Mouse (Mus musculus): ENCODE data around the gene Cdc42ep5. TPM values are rescaled to one million over a fixed set of nuclear protein-coding genes. Genes with fewer than 3 reads are reported as not detected.

The Cdc42ep5 gene
- polyA plus RNA-seq, 1 experiment from 2014 or later, result 67.0 TPM

GRCm38 (mm10) chr7:4132998-4133397 lies 31.7 kb downstream of the Cdc42ep5 start:
- Histone ChIP-seq H3K4me1 (peaks cover 12% of the 10 kb centered on the region), H3K36me3 (no peaks in the 10 kb centered on the region), H3K4me2 (no peak overlapping the region), H3K9ac (no peak overlapping the region), H3K27me3 (replicated peaks) (no peaks in the 10 kb centered on the region), H3K9me3 (no peaks in the 10 kb centered on the region), H3K4me3 (replicated peaks) (no peak overlapping the region), H3K27ac (no peak overlapping the region)
- WGBS, result 85% methylated on average over 7 of the region's 7 CpGs
- no peak for ATAC-seq (ENCODE audit: insufficient read depth, low FRiP score, low read depth)

DNA sequence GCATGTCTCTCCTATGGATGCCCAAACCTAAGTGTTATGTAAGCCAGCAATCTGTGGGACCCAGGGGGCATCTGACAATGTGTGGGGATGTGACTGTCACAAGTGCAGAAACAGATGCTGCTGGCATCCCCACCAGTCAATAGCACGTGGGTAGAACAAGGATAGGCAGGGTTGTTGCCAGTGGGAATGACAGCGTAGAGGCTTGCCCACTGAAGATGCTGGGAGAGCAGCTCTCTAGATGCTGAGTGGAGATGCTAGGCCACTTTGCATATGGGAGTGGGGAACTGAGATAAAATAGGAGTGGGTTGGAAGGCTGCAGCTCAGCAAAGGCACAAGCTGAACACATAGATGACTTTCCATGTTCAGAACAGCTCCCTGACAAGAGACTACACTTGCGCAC lies 32.1 kb downstream of the Cdc42ep5 start:
- no peaks in the 10 kb centered on the region for H3K9me3 ChIP-seq
- no peak overlapping the region for H3K4me3 ChIP-seq (replicated peaks)
- no peak overlapping the region for H3K27ac ChIP-seq
- no peak for ATAC-seq (ENCODE audit: insufficient read depth, low FRiP score, low read depth)
- H3K9ac ChIP-seq, result no peak overlapping the region
- no peak overlapping the region for H3K4me2 ChIP-seq
- WGBS, result 95% methylated on average over 3 of the region's 3 CpGs
- H3K4me1 ChIP-seq, result peaks cover 8% of the 10 kb centered on the region
- H3K36me3 ChIP-seq, result no peaks in the 10 kb centered on the region
- H3K27me3 ChIP-seq (replicated peaks), result no peaks in the 10 kb centered on the region

DNA sequence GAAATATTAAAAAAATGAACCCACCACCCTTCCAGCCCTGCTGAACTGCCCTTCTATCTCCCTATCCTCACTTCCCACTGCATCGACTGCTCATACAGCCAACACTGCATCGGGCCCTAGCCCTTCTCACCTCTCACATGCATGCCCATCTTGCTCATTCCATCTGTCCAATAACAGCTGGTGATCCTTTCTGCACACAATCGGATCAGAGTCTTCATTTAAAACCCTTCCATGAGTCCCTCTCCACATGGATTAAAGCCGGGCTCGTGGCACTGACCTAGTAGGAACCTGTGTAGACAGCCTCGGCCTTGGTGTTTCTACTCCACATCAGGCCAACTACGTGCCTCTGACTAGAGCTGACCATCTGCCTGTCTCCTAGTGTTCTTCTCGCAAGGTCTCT lies 32.7 kb downstream of the Cdc42ep5 start:
- Histone ChIP-seq H3K27ac (no peak overlapping the region), H3K4me1 (peaks cover 7% of the 10 kb centered on the region; the same call in 1 of the 2 replicates), H3K27me3 (replicated peaks) (no peaks in the 10 kb centered on the region), H3K9ac (no peak overlapping the region), H3K36me3 (no peaks in the 10 kb centered on the region), H3K4me3 (replicated peaks) (no peak overlapping the region), H3K9me3 (no peaks in the 10 kb centered on the region), H3K4me2 (no peak overlapping the region)
- 87% methylated on average over 8 of the region's 8 CpGs for WGBS
- no peak for ATAC-seq (ENCODE audit: insufficient read depth, low FRiP score, low read depth)

DNA sequence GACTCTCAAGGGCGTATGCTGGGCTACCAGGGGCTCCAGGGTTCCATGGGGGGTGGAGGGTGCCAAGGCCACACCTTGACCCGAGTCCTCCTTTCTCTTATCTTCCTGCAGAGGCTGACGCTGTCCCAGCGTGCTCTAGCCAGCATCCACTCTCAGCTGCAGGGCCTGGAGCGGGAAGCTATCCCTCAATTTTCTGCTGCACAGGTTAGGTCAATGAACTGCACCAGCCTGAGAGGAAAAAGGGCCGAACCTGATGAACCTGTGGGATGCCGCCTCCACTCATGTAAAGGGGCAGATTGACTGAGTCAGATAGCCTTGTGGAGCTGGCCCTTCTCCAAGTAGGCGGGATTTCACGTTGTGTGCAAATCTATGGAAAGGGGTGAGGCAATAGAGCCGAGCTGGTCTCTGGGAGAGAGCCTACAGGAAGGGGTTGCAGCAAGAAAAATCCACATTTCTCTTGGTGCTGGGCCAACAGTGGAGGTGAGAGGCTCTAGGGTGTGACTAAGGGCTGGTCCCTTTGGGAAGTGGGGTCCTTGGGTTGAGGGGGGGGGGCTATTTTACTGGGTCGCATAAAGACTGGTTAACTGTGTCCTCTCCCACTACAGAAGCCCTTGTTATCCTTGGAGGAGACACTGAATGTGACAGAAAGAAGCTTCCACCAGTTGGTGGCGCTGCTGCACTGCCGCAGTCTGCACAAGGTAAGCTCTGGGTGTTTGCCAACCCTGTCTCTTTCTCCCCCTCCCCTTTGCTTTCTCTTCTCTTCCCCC lies 33.8 kb downstream of the Cdc42ep5 start:
- peak overlapping the region; percentile 67 for H3K27ac ChIP-seq
- no peaks in the 10 kb centered on the region for H3K27me3 ChIP-seq (replicated peaks)
- H3K4me1 ChIP-seq, result peaks cover 7% of the 10 kb centered on the region; the same call in 1 of the 2 replicates
- H3K4me2 ChIP-seq, result no peak overlapping the region; the same call in 1 of the 2 replicates
- no peaks in the 10 kb centered on the region for H3K36me3 ChIP-seq
- 39% methylated on average over 13 of the region's 13 CpGs for WGBS
- H3K4me3 ChIP-seq (replicated peaks), result no peak overlapping the region
- H3K9ac ChIP-seq, result no peak overlapping the region
- peak; percentile 69 for ATAC-seq (ENCODE audit: insufficient read depth, low FRiP score, low read depth)
- no peaks in the 10 kb centered on the region for H3K9me3 ChIP-seq

DNA sequence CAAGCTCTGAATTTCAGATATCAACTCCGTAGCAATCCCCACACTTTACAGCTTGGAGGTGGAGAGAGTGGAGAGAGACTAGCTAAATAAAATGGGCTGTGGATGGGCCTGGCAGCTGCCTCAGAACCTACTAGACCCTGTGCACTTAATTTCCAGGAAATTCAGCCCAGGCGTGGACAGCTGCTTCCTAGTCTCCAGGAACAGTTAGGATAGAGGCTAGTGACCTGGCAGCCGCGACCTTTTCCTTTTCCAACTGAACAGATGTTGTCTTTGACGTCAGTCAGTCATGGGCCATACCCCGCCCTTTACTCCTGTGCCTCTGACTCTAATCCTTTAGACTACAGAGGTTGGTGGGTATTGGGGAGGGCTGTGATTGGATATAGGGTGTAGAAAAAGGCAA lies 35.8 kb downstream of the Cdc42ep5 start:
- no peak for ATAC-seq (ENCODE audit: insufficient read depth, low FRiP score, low read depth)
- Histone ChIP-seq H3K36me3 (no peaks in the 10 kb centered on the region), H3K9ac (no peak overlapping the region), H3K27ac (no peak overlapping the region), H3K4me3 (replicated peaks) (no peak overlapping the region), H3K4me1 (peaks cover 11% of the 10 kb centered on the region; the same call in 1 of the 2 replicates), H3K27me3 (replicated peaks) (no peaks in the 10 kb centered on the region), H3K4me2 (no peak overlapping the region), H3K9me3 (no peaks in the 10 kb centered on the region)
- WGBS, result 58% methylated on average over 6 of the region's 6 CpGs

DNA sequence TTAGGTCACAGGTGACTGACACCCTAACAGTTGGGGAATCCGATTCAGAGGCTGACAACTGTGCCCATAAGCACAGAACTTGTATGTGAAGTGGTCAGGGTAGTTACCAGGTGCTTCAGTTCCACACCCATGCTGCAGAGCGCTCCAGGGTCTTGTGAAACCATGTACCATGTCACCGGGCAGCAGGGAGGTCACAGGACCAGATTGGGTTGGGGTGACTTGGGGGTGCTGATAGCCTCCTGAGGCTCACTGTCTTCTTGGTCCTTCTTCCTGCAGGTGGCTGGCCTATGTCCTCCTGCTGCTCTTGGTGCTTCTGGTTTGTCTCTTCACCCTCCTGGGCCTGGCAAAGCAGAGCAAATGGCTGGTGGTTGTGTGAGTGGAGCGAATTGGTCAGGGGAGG lies 36.8 kb downstream of the Cdc42ep5 start:
- Histone ChIP-seq H3K27me3 (replicated peaks) (no peaks in the 10 kb centered on the region), H3K9me3 (no peaks in the 10 kb centered on the region), H3K4me3 (replicated peaks) (no peak overlapping the region), H3K4me1 (peaks cover 11% of the 10 kb centered on the region; the same call in 1 of the 2 replicates), H3K4me2 (no peak overlapping the region), H3K36me3 (no peaks in the 10 kb centered on the region), H3K9ac (no peak overlapping the region), H3K27ac (no peak overlapping the region)
- WGBS, result 87% methylated on average over 4 of the region's 4 CpGs
- ATAC-seq (ENCODE audit: insufficient read depth, low FRiP score, low read depth), result no peak

DNA sequence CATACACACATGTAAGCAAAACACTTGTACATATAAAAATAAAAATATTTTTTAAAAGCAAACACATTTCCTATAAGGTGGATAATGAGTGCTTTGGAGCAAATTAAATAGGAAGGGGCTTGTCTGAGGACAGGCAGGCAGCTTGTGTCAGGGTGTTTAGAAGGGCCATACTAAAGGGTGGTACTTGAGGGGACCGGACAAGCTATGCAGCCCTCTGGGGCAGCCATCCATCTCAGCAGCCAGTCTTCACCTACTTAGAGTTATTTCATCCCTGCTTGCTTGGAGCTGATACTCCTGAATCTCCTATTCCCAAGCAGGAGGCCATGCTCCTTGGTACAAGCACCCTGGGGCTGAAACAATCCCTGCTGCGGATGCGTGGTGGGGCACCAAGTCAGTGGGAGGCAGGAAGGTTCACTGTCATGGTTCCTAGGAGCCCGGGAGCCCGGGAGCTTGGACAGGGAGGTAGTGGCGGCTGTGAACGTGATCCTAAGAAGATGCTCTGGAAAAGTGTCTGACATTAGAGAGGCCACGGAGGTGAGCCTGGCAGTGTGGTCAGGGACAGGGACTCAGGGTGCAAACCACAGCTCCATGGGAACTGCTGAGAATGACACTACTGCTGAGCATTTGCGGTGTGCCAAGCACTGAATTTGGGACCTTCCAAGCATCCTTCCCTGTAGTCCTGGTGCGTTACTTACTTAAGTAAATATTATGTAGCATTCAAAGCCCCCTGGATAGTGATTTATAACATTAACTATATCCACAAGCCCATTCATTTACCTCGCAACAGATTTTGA lies 37.5 kb downstream of the Cdc42ep5 start:
- no peak overlapping the region for H3K27ac ChIP-seq
- WGBS, result 84% methylated on average over 11 of the region's 11 CpGs
- H3K4me1 ChIP-seq, result peaks cover 11% of the 10 kb centered on the region; the same call in 1 of the 2 replicates
- no peaks in the 10 kb centered on the region for H3K36me3 ChIP-seq
- no peaks in the 10 kb centered on the region for H3K27me3 ChIP-seq (replicated peaks)
- no peak overlapping the region for H3K4me3 ChIP-seq (replicated peaks)
- no peak overlapping the region for H3K4me2 ChIP-seq
- H3K9ac ChIP-seq, result no peak overlapping the region
- H3K9me3 ChIP-seq, result no peaks in the 10 kb centered on the region
- ATAC-seq (ENCODE audit: insufficient read depth, low FRiP score, low read depth), result no peak

GRCm38 (mm10) chr7:4125306-4125705 lies 39.4 kb downstream of the Cdc42ep5 start:
- WGBS, result 20% methylated on average over 9 of the region's 9 CpGs
- no peak overlapping the region for H3K9ac ChIP-seq
- no peaks in the 10 kb centered on the region for H3K36me3 ChIP-seq
- peaks cover 6% of the 10 kb centered on the region; the same call in 1 of the 2 replicates for H3K4me1 ChIP-seq
- no peak overlapping the region for H3K4me2 ChIP-seq
- no peak overlapping the region for H3K4me3 ChIP-seq (replicated peaks)
- no peak overlapping the region for H3K27ac ChIP-seq
- no peaks in the 10 kb centered on the region for H3K9me3 ChIP-seq
- H3K27me3 ChIP-seq (replicated peaks), result no peaks in the 10 kb centered on the region; the same call in 1 of the 2 replicates
- ATAC-seq (ENCODE audit: insufficient read depth, low FRiP score, low read depth), result no peak

- Histone ChIP-seq H3K4me2 (peak overlapping the region; percentile 39; the same call in 1 of the 2 replicates), H3K27me3 (replicated peaks) (no peaks in the 10 kb centered on the region; the same call in 1 of the 2 replicates), H3K36me3 (no peaks in the 10 kb centered on the region), H3K4me1 (peaks cover 6% of the 10 kb centered on the region; the same call in 1 of the 2 replicates), H3K27ac (no peak overlapping the region), H3K9ac (no peak overlapping the region), H3K9me3 (no peaks in the 10 kb centered on the region), H3K4me3 (replicated peaks) (no peak overlapping the region)
- no peak for ATAC-seq (ENCODE audit: insufficient read depth, low FRiP score, low read depth)
- WGBS, result 25% methylated on average over 5 of the region's 5 CpGs
These were observed 39.8 kb downstream of the Cdc42ep5 start for GRCm38 (mm10) chr7:4124856-4125255.

DNA sequence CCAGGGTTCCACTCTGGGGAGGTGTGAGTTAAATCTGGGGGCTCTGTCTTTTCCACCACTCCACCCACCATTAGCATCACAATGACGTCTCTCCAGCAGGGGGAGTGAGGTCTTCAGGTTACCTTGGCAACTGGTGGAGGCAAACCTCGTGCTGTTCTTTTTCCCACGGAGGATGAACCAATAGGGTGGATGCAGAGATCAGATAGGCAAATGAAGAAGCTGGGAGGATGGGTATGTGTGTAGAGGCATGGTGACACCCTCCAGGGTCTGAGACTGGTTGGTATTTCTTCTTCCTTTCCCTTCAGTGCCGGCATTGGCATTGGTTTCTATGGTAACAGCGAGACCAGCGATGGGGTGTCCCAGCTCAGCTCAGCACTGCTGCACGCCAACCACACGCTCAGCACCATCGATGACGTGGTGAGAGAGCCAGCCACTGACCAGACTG lies 40.3 kb downstream of the Cdc42ep5 start:
- no peak overlapping the region for H3K9ac ChIP-seq
- ATAC-seq (ENCODE audit: insufficient read depth, low FRiP score, low read depth), result peak; percentile 40; the same call in 1 of the 2 replicates
- H3K27me3 ChIP-seq (replicated peaks), result peaks cover 5% of the 10 kb centered on the region
- H3K4me3 ChIP-seq (replicated peaks), result no peak overlapping the region; the same call in 1 of the 2 replicates
- no peaks in the 10 kb centered on the region for H3K36me3 ChIP-seq
- H3K4me2 ChIP-seq, result peak overlapping the region; percentile 39
- no peak overlapping the region for H3K27ac ChIP-seq
- H3K9me3 ChIP-seq, result no peaks in the 10 kb centered on the region
- peaks cover 9% of the 10 kb centered on the region; the same call in 1 of the 2 replicates for H3K4me1 ChIP-seq
- 2% methylated on average over 10 of the region's 10 CpGs for WGBS

DNA sequence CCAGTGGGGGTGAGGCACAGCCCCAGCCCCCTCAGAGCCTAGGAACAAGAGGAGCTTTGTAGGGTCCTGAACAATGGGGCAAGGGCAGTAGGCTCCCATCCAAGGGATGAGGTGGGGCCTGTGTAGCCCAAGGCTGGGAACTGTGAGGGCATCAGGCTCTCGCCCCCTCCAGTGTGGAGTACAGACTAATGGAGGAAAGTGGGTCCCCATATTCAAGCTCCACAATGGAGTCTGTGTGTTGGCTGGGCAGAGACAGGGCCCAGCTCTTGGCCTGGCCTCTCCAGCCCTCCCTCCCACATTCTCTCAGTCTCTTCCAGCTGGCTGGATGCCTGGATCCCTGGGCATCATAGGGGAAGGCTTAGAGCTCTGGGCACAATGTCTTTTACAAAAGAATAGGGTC lies 40.9 kb downstream of the Cdc42ep5 start:
- Histone ChIP-seq H3K36me3 (no peaks in the 10 kb centered on the region), H3K27ac (no peak overlapping the region), H3K9ac (no peak overlapping the region), H3K9me3 (no peaks in the 10 kb centered on the region), H3K4me2 (no peak overlapping the region), H3K27me3 (replicated peaks) (peaks cover 9% of the 10 kb centered on the region), H3K4me1 (peaks cover 11% of the 10 kb centered on the region; the same call in 1 of the 2 replicates), H3K4me3 (replicated peaks) (no peak overlapping the region)
- ATAC-seq (ENCODE audit: insufficient read depth, low FRiP score, low read depth), result peak; percentile 59
- WGBS, result 73% methylated on average over 1 of the region's 1 CpGs

- WGBS, result 81% methylated on average over 10 of the region's 10 CpGs
- no peaks in the 10 kb centered on the region for H3K9me3 ChIP-seq
These were observed 41.9 kb downstream of the Cdc42ep5 start for GRCm38 (mm10) chr7:4122783-4123182.

More at GRCm38 (mm10) chr7:4122783-4123182, 41.9 kb downstream of the Cdc42ep5 start:
- Histone ChIP-seq H3K4me2 (no peak overlapping the region), H3K27me3 (replicated peaks) (peaks cover 13% of the 10 kb centered on the region), H3K4me3 (replicated peaks) (no peak overlapping the region), H3K4me1 (peaks cover 11% of the 10 kb centered on the region; the same call in 1 of the 2 replicates), H3K27ac (no peak overlapping the region), H3K36me3 (no peaks in the 10 kb centered on the region), H3K9ac (no peak overlapping the region)
- no peak for ATAC-seq (ENCODE audit: insufficient read depth, low FRiP score, low read depth)

All from stomach, embryonic 15.5 days (tissue).